Mouse (Mus musculus) testis, adult 2 months (tissue): ENCODE measurements around the gene Ccdc33. TPM values are rescaled to one million over a fixed set of nuclear protein-coding genes. Genes with fewer than 3 reads are reported as not detected.

Experiments used
- H3K27ac ChIP-seq: fragments of 200-500 bp; 2 replicates; pipeline ENCODE4 v1.5.1; 2012; ENCODE audit warnings: low read depth, low read length; ENCODE audit not compliant: control insufficient read depth, insufficient read depth
- H3K27me3 ChIP-seq: fragments of 200-500 bp; 2 replicates; pipeline ENCODE4 v1.6.1; 2012; ENCODE audit warnings: mild to moderate bottlenecking, low read length, moderate library complexity; ENCODE audit not compliant: control insufficient read depth, insufficient read depth
- H3K36me3 ChIP-seq: fragments of 200-500 bp; 2 replicates; pipeline ENCODE4 v1.6.1; 2012; ENCODE audit warnings: mild to moderate bottlenecking, low read length; ENCODE audit not compliant: control insufficient read depth, insufficient read depth
- H3K4me1 ChIP-seq: fragments of 200-500 bp; 2 replicates; pipeline ENCODE4 v1.6.1; 2012; ENCODE audit warnings: low read length; ENCODE audit not compliant: control insufficient read depth, insufficient read depth
- H3K4me3 ChIP-seq: fragments of 200-500 bp; 2 replicates; pipeline ENCODE4 v1.5.1; 2012; ENCODE audit warnings: low read depth, mild to moderate bottlenecking, low read length, moderate library complexity, mixed read lengths; ENCODE audit not compliant: control insufficient read depth
- CTCF ChIP-seq: fragments of 200-500 bp; IDR thresholded peaks from 2 replicates; pipeline ENCODE4 v1.5.1; 2012; ENCODE audit warnings: low read depth, mild to moderate bottlenecking, inconsistent platforms, low read length, moderate library complexity; ENCODE audit not compliant: control insufficient read depth, insufficient read depth, insufficient replicate concordance
- POLR2A ChIP-seq: fragments of 200-500 bp; IDR thresholded peaks from 2 replicates; pipeline ENCODE4 v1.6.1; 2012; ENCODE audit warnings: low read depth, mild to moderate bottlenecking, inconsistent platforms, low read length, moderate library complexity; ENCODE audit not compliant: control insufficient read depth
- polyA plus RNA-seq: library from polyadenylated mRNA; depleted of rRNA; stranded (reverse); fragments of >200 nt; gene quantifications from 2 replicates; pipeline ENCODE4 v1.2.3, GENCODE M21; 2012

The Ccdc33 gene
- polyA plus RNA-seq, 1 experiment, result 97.2 TPM

GRCm38 (mm10) chr9:58018385-58018784 lies 100.2 kb downstream of the Ccdc33 start:
- no peaks in the 10 kb centered on the region for H3K36me3 ChIP-seq
- H3K27me3 ChIP-seq, result no peaks in the 10 kb centered on the region
- H3K4me3 ChIP-seq, result no peak overlapping the region

GRCm38 (mm10) chr9:58016962-58017361 lies 101.7 kb downstream of the Ccdc33 start:
- Histone ChIP-seq H3K4me1 (no peaks in the 10 kb centered on the region), H3K27ac (no peak overlapping the region), H3K36me3 (no peaks in the 10 kb centered on the region), H3K27me3 (no peaks in the 10 kb centered on the region), H3K4me3 (no peak overlapping the region)
- TF ChIP-seq POLR2A, result no peak
- no peak for TF ChIP-seq CTCF

More at GRCm38 (mm10) chr9:58018385-58018784, 100.2 kb downstream of the Ccdc33 start:
- no peak overlapping the region for H3K27ac ChIP-seq
- TF ChIP-seq POLR2A, result no peak
- TF ChIP-seq CTCF, result no peak
- H3K4me1 ChIP-seq, result no peaks in the 10 kb centered on the region

- H3K27ac ChIP-seq, result no peak overlapping the region
- H3K4me3 ChIP-seq, result no peak overlapping the region
- H3K4me1 ChIP-seq, result no peaks in the 10 kb centered on the region; the same call in 1 of the 2 replicates
- no peaks in the 10 kb centered on the region for H3K36me3 ChIP-seq
- H3K27me3 ChIP-seq, result no peaks in the 10 kb centered on the region
- TF ChIP-seq POLR2A, result no peak
- TF ChIP-seq CTCF, result no peak
Observed at GRCm38 (mm10) chr9:58015856-58016255, 102.8 kb downstream of the Ccdc33 start.

GRCm38 (mm10) chr9:58014393-58015160 lies 104.0 kb downstream of the Ccdc33 start:
- Histone ChIP-seq H3K36me3 (no peaks in the 10 kb centered on the region), H3K4me3 (no peak overlapping the region), H3K27ac (no peak overlapping the region), H3K4me1 (no peaks in the 10 kb centered on the region; the same call in 1 of the 2 replicates), H3K27me3 (no peaks in the 10 kb centered on the region)
- TF ChIP-seq CTCF (no peak), POLR2A (peak; percentile 42)

GRCm38 (mm10) chr9:58012935-58013334 lies 105.7 kb downstream of the Ccdc33 start:
- Histone ChIP-seq H3K27me3 (no peaks in the 10 kb centered on the region), H3K27ac (no peak overlapping the region), H3K4me3 (no peak overlapping the region), H3K4me1 (no peaks in the 10 kb centered on the region; the same call in 1 of the 2 replicates), H3K36me3 (no peaks in the 10 kb centered on the region)
- TF ChIP-seq POLR2A, result no peak
- TF ChIP-seq CTCF, result no peak

GRCm38 (mm10) chr9:58012486-58012885 lies 106.1 kb downstream of the Ccdc33 start:
- Histone ChIP-seq H3K36me3 (no peaks in the 10 kb centered on the region), H3K4me1 (no peaks in the 10 kb centered on the region; the same call in 1 of the 2 replicates), H3K27me3 (no peaks in the 10 kb centered on the region), H3K27ac (no peak overlapping the region), H3K4me3 (no peak overlapping the region)
- no peak for TF ChIP-seq POLR2A
- no peak for TF ChIP-seq CTCF

GRCm38 (mm10) chr9:58011552-58011951 lies 107.1 kb downstream of the Ccdc33 start:
- H3K36me3 ChIP-seq, result no peaks in the 10 kb centered on the region
- peak overlapping the region; percentile 68 for H3K27ac ChIP-seq
- TF ChIP-seq POLR2A (no peak), CTCF (no peak)

More at GRCm38 (mm10) chr9:58011552-58011951, 107.1 kb downstream of the Ccdc33 start:
- Histone ChIP-seq H3K4me1 (no peaks in the 10 kb centered on the region; the same call in 1 of the 2 replicates), H3K4me3 (no peak overlapping the region), H3K27me3 (no peaks in the 10 kb centered on the region)
